Mouse (Mus musculus) midbrain, embryonic 15.5 days (tissue): ENCODE results near the gene LTO1. TPM values are rescaled to one million over a fixed set of nuclear protein-coding genes. Genes with fewer than 3 reads are reported as not detected.

Experiments used
- ATAC-seq: fragments of 200-750 bp; cut with Nextera tagmentation; replicated peaks from 2 replicates; pipeline ENCODE4 v1.8.0; 2017; ENCODE audit warnings: moderate TSS enrichment
- H3K27ac ChIP-seq: fragments of 300-500 bp; sonication (generic); 2 replicates; pipeline ENCODE4 v1.5.1; 2015; ENCODE audit warnings: mild to moderate bottlenecking, inconsistent platforms
- H3K27me3 ChIP-seq: fragments of 300-500 bp; sonication (generic); replicated peaks from 2 replicates; pipeline ENCODE4 v1.6.1; 2015; ENCODE audit warnings: inconsistent platforms
- H3K36me3 ChIP-seq: fragments of 300-500 bp; sonication (generic); replicated peaks from 2 replicates; pipeline ENCODE4 v1.6.1; 2015; ENCODE audit warnings: inconsistent platforms
- H3K4me1 ChIP-seq: fragments of 300-500 bp; sonication (generic); 2 replicates; pipeline ENCODE4 v1.6.1; 2015; ENCODE audit warnings: inconsistent platforms
- H3K4me2 ChIP-seq: fragments of 300-500 bp; sonication (generic); 2 replicates; pipeline ENCODE4 v1.6.1; 2015; ENCODE audit warnings: inconsistent platforms, mild to moderate bottlenecking, moderate library complexity
- H3K4me3 ChIP-seq: fragments of 300-500 bp; sonication (generic); 2 replicates; pipeline ENCODE4 v1.5.1; 2015; ENCODE audit warnings: mild to moderate bottlenecking, inconsistent platforms
- H3K9ac ChIP-seq: fragments of 300-500 bp; sonication (generic); 2 replicates; pipeline ENCODE4 v1.6.1; 2015; ENCODE audit warnings: mild to moderate bottlenecking, inconsistent platforms
- H3K9me3 ChIP-seq: fragments of 300-500 bp; sonication (generic); 2 replicates; pipeline ENCODE4 v1.6.1; 2016; ENCODE audit warnings: inconsistent platforms
- WGBS: fragments of 180-500 bp; shearing (Covaris S2); methylation state at CpG from one replicate; pipeline ENCODE4 v1.1.7; 2015; ENCODE audit warnings: mixed read lengths; 5-methylcytosine and 5-hydroxymethylcytosine counted together
- polyA plus RNA-seq: library from polyadenylated mRNA; unstranded; fragments of >200 nt; fragmentation: Nextera tagmentation; extraction: Ambion mirVana; gene quantifications from 2 replicates; pipeline ENCODE4 v1.2.1, GENCODE M21; 2015

Gene LTO1
- polyA plus RNA-seq, 1 experiment from 2014 or later, result 33.6 TPM

DNA sequence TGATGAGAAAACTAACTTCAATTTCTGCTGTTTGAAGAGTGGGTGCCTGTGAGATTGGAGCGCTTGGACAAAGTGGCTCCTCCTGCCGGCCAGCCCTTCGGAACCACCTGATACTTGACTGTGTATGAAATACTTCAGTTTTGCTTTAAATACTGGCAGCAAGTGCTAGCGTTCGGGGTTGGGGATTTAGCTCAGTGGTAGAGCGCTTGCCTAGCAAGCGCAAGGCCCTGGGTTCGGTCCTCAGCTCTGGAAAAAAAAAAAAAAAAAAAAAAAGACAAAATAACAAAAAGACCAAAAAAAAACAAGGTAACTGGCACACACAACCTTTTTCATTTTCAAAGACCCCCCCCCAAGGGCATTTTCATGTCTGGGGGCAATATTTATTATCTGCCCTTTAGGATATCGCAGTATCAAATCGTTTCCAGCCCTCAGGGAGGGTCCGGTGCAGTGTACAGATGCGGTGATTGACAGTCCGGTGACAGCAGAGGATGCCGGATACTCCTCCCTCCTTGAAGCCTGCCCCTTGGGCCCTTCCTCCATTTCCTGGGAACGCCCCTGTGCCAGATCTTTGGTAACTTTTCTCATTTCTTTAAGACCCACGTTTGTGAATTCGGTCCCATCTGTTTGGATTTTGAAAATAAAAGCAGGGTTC lies 478 bp upstream of the LTO1 start:
- Histone ChIP-seq H3K4me1 (peaks cover 15% of the 10 kb centered on the region), H3K9ac (peak overlapping the region; percentile 90), H3K36me3 (0 out of 2 replicates have a peak, but pooled peaks cover 3% of the 10 kb centered on the region), H3K27me3 (no peaks in the 10 kb centered on the region), H3K4me2 (peak overlapping the region; percentile 90), H3K9me3 (no peaks in the 10 kb centered on the region), H3K27ac (peak overlapping the region; percentile 87), H3K4me3 (peak overlapping the region; percentile 95)
- 6% methylated on average over 17 of the region's 17 CpGs for WGBS
- peak; percentile 93 for ATAC-seq

DNA sequence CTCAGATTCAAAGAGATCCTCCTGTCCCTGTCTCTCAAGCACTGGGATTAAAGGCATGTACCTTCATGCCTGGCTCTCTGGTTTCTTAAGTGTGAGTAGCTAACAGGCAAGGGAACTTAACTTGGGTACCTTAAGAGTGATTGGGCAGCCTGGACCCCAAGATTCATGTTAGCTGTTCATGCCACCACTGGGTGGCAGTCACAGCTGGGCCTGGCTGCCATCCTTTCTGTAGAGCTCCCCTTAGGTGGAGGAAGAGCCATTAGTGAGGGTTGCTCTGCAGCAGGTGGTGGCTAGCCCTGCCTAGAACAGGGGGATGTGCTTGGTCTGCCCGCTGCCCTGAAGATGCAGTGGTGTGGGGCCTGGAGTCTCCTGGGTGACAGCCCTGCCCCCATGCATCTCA lies 3.9 kb downstream of the LTO1 start:
- Histone ChIP-seq H3K4me2 (no peak overlapping the region), H3K36me3 (peaks cover 19% of the 10 kb centered on the region; the same call in 1 of the 2 replicates), H3K27ac (no peak overlapping the region), H3K4me1 (peaks cover 15% of the 10 kb centered on the region), H3K9ac (no peak overlapping the region), H3K4me3 (no peak overlapping the region), H3K9me3 (no peaks in the 10 kb centered on the region), H3K27me3 (no peaks in the 10 kb centered on the region)
- ATAC-seq, result no peak
- WGBS, result 63% methylated on average over 1 of the region's 1 CpGs

- no peaks in the 10 kb centered on the region for H3K27me3 ChIP-seq
- no peak overlapping the region for H3K4me3 ChIP-seq
- peaks cover 3% of the 10 kb centered on the region; the same call in 1 of the 2 replicates for H3K4me1 ChIP-seq
- no peak overlapping the region for H3K9ac ChIP-seq
- H3K4me2 ChIP-seq, result no peak overlapping the region
- ATAC-seq, result no peak
- H3K36me3 ChIP-seq, result peaks cover 4% of the 10 kb centered on the region; the same call in 1 of the 2 replicates
- H3K27ac ChIP-seq, result no peak overlapping the region
- no peaks in the 10 kb centered on the region for H3K9me3 ChIP-seq
- 86% methylated on average over 2 of the region's 2 CpGs for WGBS
Observed at GRCm38 (mm10) chr7:144927591-144927990, 12.7 kb downstream of the LTO1 start.

DNA sequence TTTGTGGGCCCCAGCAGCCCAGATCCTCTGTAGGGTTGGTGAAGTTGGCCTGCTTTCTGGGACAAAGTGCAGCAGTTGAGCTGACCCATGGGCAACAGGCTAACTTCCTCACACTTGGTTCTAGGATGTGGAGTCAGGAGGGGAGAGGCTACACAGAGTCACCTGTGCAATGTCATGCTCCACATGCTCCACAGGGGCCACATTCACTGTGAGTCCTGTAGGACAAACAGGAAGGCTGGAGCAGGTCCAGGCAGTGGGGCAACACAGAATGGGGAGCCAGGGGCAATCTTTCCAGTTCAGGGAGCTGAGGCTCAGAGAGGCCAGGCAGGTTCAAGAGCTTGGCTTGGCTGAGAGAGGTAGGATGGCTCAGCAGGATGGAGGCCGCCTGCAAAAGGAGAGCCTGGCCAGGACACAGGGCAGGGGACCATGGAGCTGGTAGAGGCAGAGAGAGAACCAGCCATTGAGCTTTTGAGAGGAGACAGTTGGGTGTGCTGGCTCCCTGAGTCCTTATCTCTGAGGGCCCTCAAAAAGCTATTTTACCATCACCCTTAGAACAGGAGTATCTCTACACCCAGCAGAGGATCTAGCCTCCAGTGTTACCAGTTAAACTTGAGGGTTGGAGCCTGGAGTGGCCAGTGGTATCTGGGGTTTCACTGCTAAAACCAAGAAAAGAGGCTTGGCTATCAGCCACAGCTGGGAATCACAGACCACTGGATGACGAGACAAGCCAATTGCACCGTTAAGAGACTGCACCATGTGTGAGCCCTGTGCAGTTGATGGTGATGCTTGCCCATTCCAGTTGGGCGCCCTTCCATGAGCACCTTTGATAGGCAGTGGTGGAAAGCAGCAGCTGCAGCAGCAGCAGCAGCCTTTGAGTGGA lies 13.3 kb downstream of the LTO1 start:
- WGBS, result 73% methylated on average over 4 of the region's 4 CpGs
- Histone ChIP-seq H3K4me2 (no peak overlapping the region), H3K9ac (no peak overlapping the region), H3K4me3 (no peak overlapping the region), H3K4me1 (peaks cover 3% of the 10 kb centered on the region; the same call in 1 of the 2 replicates), H3K27me3 (no peaks in the 10 kb centered on the region), H3K9me3 (no peaks in the 10 kb centered on the region), H3K36me3 (peaks cover 4% of the 10 kb centered on the region; the same call in 1 of the 2 replicates), H3K27ac (no peak overlapping the region)
- no peak for ATAC-seq

DNA sequence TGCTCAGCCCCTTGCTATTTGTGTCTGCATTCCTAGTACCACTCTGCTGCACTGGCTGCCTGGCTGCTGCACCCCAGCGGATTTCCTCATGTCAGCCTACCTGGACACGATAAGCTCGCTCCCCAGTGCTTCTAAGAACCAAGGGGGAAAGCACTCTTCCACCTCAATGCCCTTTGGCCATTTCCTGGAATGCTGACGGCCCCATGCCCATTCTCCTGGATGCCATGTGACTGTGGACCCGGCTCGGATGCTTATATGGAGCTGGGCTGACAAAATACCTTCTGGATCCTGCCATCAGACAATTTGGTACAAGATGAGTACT lies 13.9 kb downstream of the LTO1 start:
- WGBS, result 82% methylated on average over 6 of the region's 6 CpGs
- H3K27me3 ChIP-seq, result no peaks in the 10 kb centered on the region
- H3K9ac ChIP-seq, result no peak overlapping the region
- peaks cover 3% of the 10 kb centered on the region; the same call in 1 of the 2 replicates for H3K4me1 ChIP-seq
- no peak overlapping the region for H3K4me2 ChIP-seq
- no peak overlapping the region for H3K4me3 ChIP-seq
- H3K27ac ChIP-seq, result no peak overlapping the region
- no peak for ATAC-seq
- H3K9me3 ChIP-seq, result no peaks in the 10 kb centered on the region
- H3K36me3 ChIP-seq, result peaks cover 4% of the 10 kb centered on the region; the same call in 1 of the 2 replicates

- Histone ChIP-seq H3K9ac (no peak overlapping the region), H3K4me1 (peaks cover 3% of the 10 kb centered on the region; the same call in 1 of the 2 replicates), H3K27ac (no peak overlapping the region), H3K27me3 (no peaks in the 10 kb centered on the region), H3K9me3 (no peaks in the 10 kb centered on the region), H3K4me2 (no peak overlapping the region), H3K36me3 (no peaks in the 10 kb centered on the region; the same call in 1 of the 2 replicates), H3K4me3 (no peak overlapping the region)
- ATAC-seq, result no peak
- WGBS, result 81% methylated on average over 8 of the region's 8 CpGs
Observed at GRCm38 (mm10) chr7:144929506-144929905, 14.6 kb downstream of the LTO1 start.

DNA sequence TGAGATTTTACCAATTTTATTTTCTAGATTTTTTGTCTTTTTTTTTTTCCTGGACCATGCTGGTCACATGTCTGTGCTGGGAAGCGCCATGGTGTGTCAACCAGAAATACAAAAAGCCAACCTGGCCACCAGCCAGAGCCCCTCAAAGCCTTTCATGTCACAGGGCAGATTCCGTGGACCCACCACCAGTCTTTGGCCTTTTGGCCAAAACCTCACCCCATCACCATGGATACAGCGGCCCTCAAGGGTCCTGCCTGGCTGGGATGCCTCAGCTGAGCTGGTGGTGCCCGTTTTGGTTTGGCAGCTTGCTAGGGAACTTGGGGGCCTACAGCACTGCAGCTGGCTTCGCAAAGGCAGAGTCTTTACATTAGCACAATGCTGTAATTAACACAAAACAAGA lies 15.0 kb downstream of the LTO1 start:
- H3K9ac ChIP-seq, result no peak overlapping the region
- H3K9me3 ChIP-seq, result no peaks in the 10 kb centered on the region
- no peak for ATAC-seq
- peaks cover 3% of the 10 kb centered on the region; the same call in 1 of the 2 replicates for H3K4me1 ChIP-seq
- 38% methylated on average over 5 of the region's 5 CpGs for WGBS
- H3K36me3 ChIP-seq, result no peaks in the 10 kb centered on the region; the same call in 1 of the 2 replicates
- no peaks in the 10 kb centered on the region for H3K27me3 ChIP-seq
- H3K27ac ChIP-seq, result no peak overlapping the region
- H3K4me2 ChIP-seq, result no peak overlapping the region
- H3K4me3 ChIP-seq, result no peak overlapping the region

GRCm38 (mm10) chr7:144931778-144932177 lies 16.9 kb downstream of the LTO1 start:
- no peaks in the 10 kb centered on the region; the same call in 1 of the 2 replicates for H3K36me3 ChIP-seq
- no peak overlapping the region for H3K4me2 ChIP-seq
- peaks cover 13% of the 10 kb centered on the region for H3K4me1 ChIP-seq
- H3K9me3 ChIP-seq, result no peaks in the 10 kb centered on the region
- H3K27me3 ChIP-seq, result no peaks in the 10 kb centered on the region
- H3K27ac ChIP-seq, result no peak overlapping the region
- ATAC-seq, result no peak
- H3K4me3 ChIP-seq, result no peak overlapping the region
- no peak overlapping the region for H3K9ac ChIP-seq
- WGBS, result 20% methylated on average over 3 of the region's 3 CpGs

DNA sequence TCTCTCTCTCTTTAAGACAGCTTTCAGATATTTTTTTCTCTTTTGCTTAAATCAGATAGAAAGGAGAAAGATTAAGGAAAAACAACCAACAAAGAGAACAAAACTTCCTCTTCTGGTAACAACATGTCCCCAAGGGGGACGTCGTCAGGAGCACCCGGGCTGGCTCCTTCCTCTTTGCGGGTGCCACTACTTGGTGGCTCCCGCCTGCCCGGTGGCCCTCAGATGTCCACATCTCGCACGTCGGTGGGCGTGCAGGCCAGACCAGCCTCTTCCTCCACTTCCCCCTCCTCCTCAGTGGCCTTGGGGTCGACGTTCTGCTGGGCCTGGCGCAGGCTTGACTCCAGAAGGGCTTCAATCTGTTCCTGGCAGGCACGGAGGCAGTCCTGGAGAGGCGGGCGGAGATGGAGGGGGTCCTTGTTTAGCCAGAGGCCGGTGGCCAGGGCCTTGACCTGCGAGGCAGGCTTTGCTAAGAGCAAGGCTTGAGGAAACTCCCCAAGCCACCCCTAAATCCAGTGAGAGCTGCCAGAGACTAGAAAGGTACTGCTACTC lies 17.6 kb downstream of the LTO1 start:
- ATAC-seq, result no peak
- Histone ChIP-seq H3K27me3 (no peaks in the 10 kb centered on the region), H3K4me1 (peaks cover 18% of the 10 kb centered on the region), H3K9me3 (no peaks in the 10 kb centered on the region), H3K4me2 (no peak overlapping the region), H3K36me3 (no peaks in the 10 kb centered on the region; the same call in 1 of the 2 replicates), H3K4me3 (no peak overlapping the region), H3K27ac (no peak overlapping the region), H3K9ac (no peak overlapping the region)
- 74% methylated on average over 18 of the region's 18 CpGs for WGBS

DNA sequence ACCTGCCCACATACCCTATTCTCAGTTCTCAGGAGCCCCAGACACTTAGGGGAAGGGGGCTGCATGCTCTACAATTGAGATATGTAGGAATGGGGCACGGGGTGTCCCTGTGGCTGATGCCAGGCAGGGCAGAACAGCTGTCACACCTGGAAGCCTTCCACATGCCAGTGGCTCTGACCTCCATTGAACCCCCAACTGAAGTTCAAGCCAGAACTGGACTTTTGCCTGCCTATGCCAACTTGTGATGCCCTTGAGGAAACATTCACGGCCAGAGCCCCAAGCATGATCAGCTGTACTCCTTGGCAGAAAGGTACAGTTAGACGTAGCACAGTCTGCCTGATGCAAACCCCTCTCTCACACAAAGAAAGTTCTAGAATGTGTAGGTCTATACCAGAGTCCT lies 18.4 kb downstream of the LTO1 start:
- WGBS, result 87% methylated on average over 3 of the region's 3 CpGs
- no peak for ATAC-seq
- Histone ChIP-seq H3K4me2 (no peak overlapping the region), H3K9ac (no peak overlapping the region), H3K27ac (no peak overlapping the region), H3K9me3 (no peaks in the 10 kb centered on the region), H3K27me3 (peaks cover 6% of the 10 kb centered on the region; the same call in 1 of the 2 replicates), H3K4me3 (no peak overlapping the region), H3K36me3 (no peaks in the 10 kb centered on the region; the same call in 1 of the 2 replicates), H3K4me1 (peaks cover 25% of the 10 kb centered on the region)

DNA sequence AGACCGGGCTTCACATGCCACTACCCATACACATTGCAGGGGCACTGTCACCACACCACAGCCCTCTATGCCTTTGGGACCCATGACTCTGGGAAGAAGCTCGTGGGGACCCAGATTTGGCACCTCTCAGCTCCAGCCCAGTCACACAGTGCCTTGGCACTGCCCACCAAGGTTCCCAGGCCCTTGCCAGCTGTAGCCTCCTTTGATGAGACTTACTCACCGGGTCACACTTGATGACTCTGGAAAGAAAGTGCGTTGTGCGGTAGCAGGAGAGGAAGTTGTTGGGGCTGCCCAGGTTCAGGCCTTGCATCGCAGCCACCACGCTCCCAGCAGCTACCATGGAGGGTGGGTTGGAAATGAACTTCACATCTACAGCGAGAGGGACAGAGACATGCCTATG lies 18.9 kb downstream of the LTO1 start:
- 88% methylated on average over 8 of the region's 8 CpGs for WGBS
- Histone ChIP-seq H3K9me3 (no peaks in the 10 kb centered on the region), H3K36me3 (no peaks in the 10 kb centered on the region; the same call in 1 of the 2 replicates), H3K4me3 (no peak overlapping the region), H3K27ac (no peak overlapping the region), H3K27me3 (peaks cover 8% of the 10 kb centered on the region), H3K9ac (no peak overlapping the region), H3K4me2 (no peak overlapping the region), H3K4me1 (peaks cover 30% of the 10 kb centered on the region)
- ATAC-seq, result no peak

- peaks cover 39% of the 10 kb centered on the region for H3K4me1 ChIP-seq
Observed at GRCm38 (mm10) chr7:144934901-144935300, 20.0 kb downstream of the LTO1 start.

More at GRCm38 (mm10) chr7:144934901-144935300, 20.0 kb downstream of the LTO1 start:
- peaks cover 16% of the 10 kb centered on the region for H3K27me3 ChIP-seq
- 79% methylated on average over 5 of the region's 5 CpGs for WGBS
- H3K4me3 ChIP-seq, result no peak overlapping the region
- ATAC-seq, result no peak
- H3K36me3 ChIP-seq, result no peaks in the 10 kb centered on the region
- H3K9ac ChIP-seq, result no peak overlapping the region
- no peak overlapping the region for H3K4me2 ChIP-seq
- H3K27ac ChIP-seq, result no peak overlapping the region
- no peaks in the 10 kb centered on the region for H3K9me3 ChIP-seq
